Mouse (Mus musculus) gastrocnemius, adult 2 months (tissue): ENCODE data around the gene Ankrd24. TPM values are rescaled to one million over a fixed set of nuclear protein-coding genes. Genes with fewer than 3 reads are reported as not detected.

Experiments used
- DNase-seq: peaks from one replicate; pipeline ENCODE4 v3.0.0; 2022
- H3K27ac ChIP-seq: fragments of 200-600 bp; 2 replicates; pipeline ENCODE4 v1.8.1; 2022; ENCODE audit warnings: mild to moderate bottlenecking
- H3K4me3 ChIP-seq: fragments of 200-600 bp; 2 replicates; pipeline ENCODE4 v1.8.1; 2022; ENCODE audit warnings: mild to moderate bottlenecking, moderate library complexity
- CTCF ChIP-seq: fragments of 200-600 bp; IDR thresholded peaks from 2 replicates; pipeline ENCODE4 v1.8.1; 2022; ENCODE audit warnings: antibody characterized with exemption, mild to moderate bottlenecking, moderate library complexity
- intact Hi-C: fragments of 180-260 bp; cut with DNase I; formaldehyde crosslinking; loops from one replicate; pipeline ENCODE4 v1.15.1; 2025
- long read RNA-seq, 2 experiments: library from polyadenylated mRNA; stranded (forward); transcript quantifications; one replicate each; pipeline ENCODE4 v2.0.0; 2021
- total RNA-seq, 2 experiments: library from RNA; stranded (reverse); gene quantifications; 2 replicates each; pipeline ENCODE4 v1.2.3; 2021

The Ankrd24 gene
- total RNA-seq = 10 to 100 TPM in 1 of 2 experiments, 1 to 10 TPM in 1; 6.8 to 10.5 TPM
- long read RNA-seq, experiment 1, partial matches to known transcripts = 1 of 6 reads
- long read RNA-seq, experiment 1, other reads (novel, unspliced or antisense) = 1 of 6 reads
- long read RNA-seq, experiment 2, partial matches to known transcripts = 0 of 1 reads
- long read RNA-seq, experiment 2, other reads (novel, unspliced or antisense) = 0 of 1 reads

- intact Hi-C loops = no loop called here
- Histone ChIP-seq H3K27ac (peak within 1 kb of the TSS; percentile 89), H3K4me3 (peak within 1 kb of the TSS; percentile 88)
- peak; percentile 55 for DNase-seq
- TF ChIP-seq CTCF = no peak
Measured at GRCm38 (mm10) chr10:81628390-81628789, at the start of gene Ankrd24. Gene Ankrd24 (plus strand): TSS chr10:81628540.

GRCm38 (mm10) chr10:81579967-81580366, 48.4 kb upstream of the Ankrd24 start:
- H3K27ac ChIP-seq = no peak overlapping the region
- no peak for DNase-seq
- H3K4me3 ChIP-seq = no peak overlapping the region
- TF ChIP-seq CTCF = no peak
- intact Hi-C loops = no loop called here

DNA sequence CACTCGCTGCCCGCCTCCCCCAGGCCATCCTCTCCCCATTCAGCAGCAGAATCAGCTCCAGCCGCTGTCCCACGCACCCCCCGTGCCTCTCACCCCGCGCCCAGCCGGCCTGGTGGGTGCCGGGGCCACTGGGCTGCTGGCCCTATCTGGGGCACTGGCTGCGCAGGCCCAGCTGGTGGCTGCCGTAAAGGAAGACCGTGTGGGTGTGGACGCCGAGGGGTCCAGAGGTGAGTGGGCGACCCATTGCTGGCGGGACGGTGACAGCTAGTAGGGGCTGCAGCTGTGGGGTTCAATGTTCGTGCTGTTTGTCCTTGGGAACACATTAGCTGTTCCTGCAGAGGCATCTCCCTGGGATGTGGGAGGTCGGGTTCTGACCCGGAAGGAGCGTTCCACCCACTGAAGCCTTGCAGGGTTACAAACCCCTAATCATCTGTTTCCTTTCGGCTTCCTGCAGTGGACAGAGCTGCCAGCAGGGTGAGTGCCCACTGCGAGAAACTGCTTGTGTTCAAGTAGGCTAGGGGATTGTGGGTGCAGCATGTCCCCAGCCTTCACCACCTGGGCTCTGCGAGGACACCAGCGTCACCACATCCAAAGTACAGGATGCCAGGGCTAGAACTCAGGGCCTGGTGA, 47.8 kb upstream of the Ankrd24 start:
- no peak overlapping the region for H3K27ac ChIP-seq
- peak overlapping the region; percentile 7; the same call in 1 of the 2 replicates for H3K4me3 ChIP-seq
- DNase-seq = no peak
- intact Hi-C loops = no loop called here
- no peak for TF ChIP-seq CTCF

DNA sequence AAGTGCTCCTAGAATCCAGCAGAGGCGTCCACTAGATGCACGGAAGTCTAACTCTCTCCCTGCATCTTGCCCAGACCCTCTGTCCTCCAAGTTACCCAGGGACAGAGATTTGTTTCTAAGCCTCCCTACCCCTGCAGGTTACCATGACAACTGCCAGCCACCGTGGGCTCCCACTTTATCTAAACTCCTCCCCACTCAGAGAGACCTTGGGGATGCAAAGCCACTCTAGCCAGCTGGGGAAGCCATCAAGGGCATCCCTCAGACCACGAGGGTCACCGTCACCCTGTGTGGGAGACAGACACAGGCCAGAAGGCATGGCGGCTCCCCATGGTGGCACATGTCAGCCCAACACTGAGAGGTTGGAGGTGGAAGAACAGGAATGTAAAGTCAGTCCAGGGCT, 45.0 kb upstream of the Ankrd24 start:
- TF ChIP-seq CTCF = no peak
- no peak overlapping the region for H3K4me3 ChIP-seq
- no peak overlapping the region for H3K27ac ChIP-seq
- DNase-seq = no peak
- intact Hi-C loops = no loop called here

DNA sequence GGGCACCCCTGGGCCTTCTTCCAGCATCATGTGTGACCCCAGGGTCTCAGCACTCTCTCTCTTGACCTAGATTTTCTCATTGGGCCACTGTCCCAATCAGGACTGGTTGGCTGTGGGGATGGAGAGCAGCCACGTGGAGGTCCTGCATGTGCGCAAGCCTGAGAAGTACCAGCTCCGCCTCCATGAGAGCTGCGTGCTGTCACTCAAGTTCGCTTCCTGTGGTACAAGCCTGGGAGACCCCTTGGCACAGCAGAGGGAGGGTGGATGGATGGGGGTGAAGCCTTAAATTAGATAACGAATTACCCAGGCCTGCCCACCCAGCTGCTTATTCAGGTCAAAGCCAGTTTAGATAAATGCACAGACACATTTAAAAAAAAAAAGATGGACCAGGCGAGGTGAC, 39.6 kb upstream of the Ankrd24 start:
- DNase-seq = no peak
- intact Hi-C loops = no loop called here
- TF ChIP-seq CTCF = no peak
- Histone ChIP-seq H3K27ac (no peak overlapping the region), H3K4me3 (no peak overlapping the region)

DNA sequence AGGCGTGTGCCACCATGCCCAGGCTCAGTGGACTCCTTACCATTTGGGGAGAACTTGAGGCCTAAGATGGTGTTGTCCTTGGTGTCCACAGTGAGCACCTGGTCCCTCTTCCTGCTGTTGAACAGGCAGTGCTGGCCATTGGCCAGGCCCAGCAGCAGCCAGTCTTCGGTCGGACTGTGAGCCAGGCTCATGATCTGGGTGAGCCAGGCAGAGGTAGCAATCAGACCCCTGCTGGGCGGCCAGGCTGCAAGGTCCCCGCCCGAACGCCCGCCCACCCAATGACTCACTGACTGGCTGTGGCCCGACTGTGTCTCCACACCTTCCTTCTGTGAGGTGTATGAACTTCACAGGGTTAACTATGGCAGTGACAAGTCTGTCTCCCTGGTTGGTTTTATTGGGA, 36.5 kb upstream of the Ankrd24 start:
- intact Hi-C loops = no loop called here
- TF ChIP-seq CTCF = no peak
- Histone ChIP-seq H3K27ac (no peak overlapping the region), H3K4me3 (no peak overlapping the region)
- DNase-seq = no peak

DNA sequence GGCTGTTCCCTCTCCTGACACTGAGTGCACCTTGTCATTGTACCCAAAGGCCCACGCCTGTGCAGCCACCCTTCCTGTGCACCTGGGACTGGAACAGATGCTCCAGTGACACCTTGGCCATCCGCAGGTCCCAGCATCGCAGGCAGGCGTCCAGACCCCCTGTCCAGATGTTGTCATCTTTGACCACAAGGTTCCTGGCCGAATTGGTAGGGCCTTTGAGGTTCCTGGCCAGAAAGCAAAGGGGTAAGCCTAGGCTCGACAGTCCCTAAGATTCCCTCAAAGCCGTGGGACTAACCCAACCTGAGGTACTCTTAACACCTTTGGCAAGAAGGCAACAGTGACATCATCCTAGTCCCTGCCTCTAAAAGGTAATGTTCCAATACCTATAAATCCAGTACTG, 35.7 kb upstream of the Ankrd24 start:
- intact Hi-C loops = no loop called here
- DNase-seq = no peak
- no peak overlapping the region for H3K4me3 ChIP-seq
- no peak for TF ChIP-seq CTCF
- no peak overlapping the region for H3K27ac ChIP-seq

- Histone ChIP-seq H3K27ac (no peak overlapping the region), H3K4me3 (no peak overlapping the region)
- intact Hi-C loops = no loop called here
- no peak for DNase-seq
- TF ChIP-seq CTCF = no peak
Measured at GRCm38 (mm10) chr10:81593223-81593622, 35.1 kb upstream of the Ankrd24 start.

DNA sequence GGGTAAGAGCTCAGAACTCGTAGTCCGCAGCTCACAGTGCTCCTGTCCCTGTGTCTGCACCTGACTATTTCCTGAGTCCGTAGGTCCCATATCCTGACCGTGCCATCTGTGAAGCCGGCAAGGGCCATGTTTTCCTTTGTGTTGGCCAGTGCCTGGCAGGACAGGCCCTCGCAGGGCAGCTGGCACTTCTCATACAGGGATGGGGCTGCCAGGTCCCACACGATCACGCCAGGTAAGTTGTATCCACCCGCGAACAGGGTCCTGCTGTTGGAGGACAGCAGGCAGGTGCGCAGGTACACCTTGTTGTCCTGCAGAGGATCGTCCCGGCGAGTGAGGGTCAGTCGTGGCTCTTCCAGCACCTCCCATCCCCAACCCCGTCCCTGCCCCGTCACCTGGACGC, 34.4 kb upstream of the Ankrd24 start:
- no peak overlapping the region for H3K27ac ChIP-seq
- DNase-seq = no peak
- no peak for TF ChIP-seq CTCF
- H3K4me3 ChIP-seq = no peak overlapping the region
- intact Hi-C loops = no loop called here

GRCm38 (mm10) chr10:81595599-81595998, 32.7 kb upstream of the Ankrd24 start:
- H3K27ac ChIP-seq = peak overlapping the region; percentile 59; the same call in 1 of the 2 replicates
- DNase-seq = no peak
- intact Hi-C loops = no loop called here
- no peak for TF ChIP-seq CTCF
- H3K4me3 ChIP-seq = no peak overlapping the region

DNA sequence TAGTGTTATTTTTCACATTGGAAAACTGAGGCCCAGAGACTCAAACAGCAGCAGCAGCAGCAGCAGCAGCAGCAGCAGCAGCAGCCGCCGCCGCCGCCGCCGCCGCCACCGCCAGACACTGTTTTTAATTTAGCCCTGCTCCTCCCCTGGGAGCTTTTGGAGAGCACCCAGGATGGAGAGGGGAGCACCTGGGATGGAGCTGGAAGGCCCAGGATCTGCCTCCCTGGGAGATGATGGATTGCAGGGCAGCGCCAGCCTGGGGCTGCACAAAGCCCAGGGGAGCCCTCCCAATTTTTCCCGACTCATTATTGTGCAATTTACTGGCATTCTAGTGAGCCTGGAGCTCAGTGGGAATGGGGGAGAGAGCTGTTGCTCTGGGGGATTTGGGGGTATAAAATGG, 31.7 kb upstream of the Ankrd24 start:
- peak overlapping the region; percentile 55 for H3K4me3 ChIP-seq
- no peak for TF ChIP-seq CTCF
- peak overlapping the region; percentile 59 for H3K27ac ChIP-seq
- intact Hi-C loops = no loop called here
- DNase-seq = peak; percentile 71

- H3K27ac ChIP-seq = peak overlapping the region; percentile 59
- intact Hi-C loops = no loop called here
- no peak for TF ChIP-seq CTCF
- peak overlapping the region; percentile 55 for H3K4me3 ChIP-seq
- peak; percentile 61 for DNase-seq
Measured at GRCm38 (mm10) chr10:81597137-81597950, 31.0 kb upstream of the Ankrd24 start.

GRCm38 (mm10) chr10:81598342-81598741, 30.0 kb upstream of the Ankrd24 start:
- DNase-seq = no peak
- intact Hi-C loops = loop anchor here (2.0 kb wide), 1 partner anchor 24 kb away; the partner anchor contains the start of gene Tle2
- Histone ChIP-seq H3K4me3 (no peak overlapping the region), H3K27ac (no peak overlapping the region)
- no peak for TF ChIP-seq CTCF
